Mouse (Mus musculus) heart, embryonic 14.5 days (tissue): ENCODE results near the gene Fggy. TPM values are rescaled to one million over a fixed set of nuclear protein-coding genes. Genes with fewer than 3 reads are reported as not detected.

Experiments
- ATAC-seq: fragments of 200-750 bp; cut with Nextera tagmentation; 2 replicates; pipeline ENCODE4 v1.8.0; 2017; ENCODE audit warnings: low read depth, moderate TSS enrichment; ENCODE audit not compliant: insufficient number of reproducible peaks, insufficient read depth, low FRiP score
- H3K27ac ChIP-seq, 2 experiments: fragments of 200-500 bp in 1 of 2; fragments of 300-500 bp in 1 of 2; sonication (generic) in 1 of 2; replicated peaks in 1 of 2; 2 replicates each; pipeline ENCODE4 v1.5.1; 2012 to 2014; ENCODE audit warnings: low read depth in 2 of 2, low read length in 2 of 2, control low read depth in 1 of 2, mild to moderate bottlenecking in 1 of 2, mixed read lengths in 1 of 2; ENCODE audit not compliant: control insufficient read depth in 1 of 2, insufficient read depth in 1 of 2
- H3K27me3 ChIP-seq: fragments of 300-500 bp; sonication (generic); 2 replicates; pipeline ENCODE4 v1.6.1; 2014; ENCODE audit warnings: mild to moderate bottlenecking, low read length, control low read depth; ENCODE audit not compliant: control insufficient read depth, insufficient read depth
- H3K36me3 ChIP-seq: fragments of 300-500 bp; sonication (generic); 2 replicates; pipeline ENCODE4 v1.6.1; 2014; ENCODE audit warnings: mild to moderate bottlenecking, control low read depth, low read length, mixed read lengths; ENCODE audit not compliant: control insufficient read depth, insufficient read depth
- H3K4me1 ChIP-seq, 2 experiments: fragments of 200-500 bp in 1 of 2; fragments of 300-500 bp in 1 of 2; sonication (generic) in 1 of 2; 2 replicates each; pipeline ENCODE4 v1.6.1; 2012 to 2014; ENCODE audit warnings: low read length in 2 of 2, control low read depth in 1 of 2, mixed read lengths in 1 of 2; ENCODE audit not compliant: control insufficient read depth in 2 of 2, insufficient read depth in 2 of 2
- H3K4me2 ChIP-seq: fragments of 300-500 bp; sonication (generic); 2 replicates; pipeline ENCODE4 v1.6.1; 2014; ENCODE audit warnings: mild to moderate bottlenecking, low read length
- H3K4me3 ChIP-seq, 2 experiments: fragments of 200-500 bp in 1 of 2; fragments of 300-500 bp in 1 of 2; sonication (generic) in 1 of 2; 2 replicates each; pipeline ENCODE4 v1.5.1; 2012 to 2014; ENCODE audit warnings: low read length in 2 of 2, mild to moderate bottlenecking in 2 of 2, control low read depth in 1 of 2, low read depth in 1 of 2, moderate library complexity in 1 of 2; ENCODE audit not compliant: control insufficient read depth in 1 of 2, insufficient read depth in 1 of 2
- H3K9ac ChIP-seq: fragments of 300-500 bp; sonication (generic); 2 replicates; pipeline ENCODE4 v1.6.1; 2014; ENCODE audit warnings: mild to moderate bottlenecking, low read length
- H3K9me3 ChIP-seq: fragments of 300-500 bp; sonication (generic); 2 replicates; pipeline ENCODE4 v1.6.1; 2016; ENCODE audit warnings: low read length, control low read depth; ENCODE audit not compliant: control insufficient read depth
- WGBS: fragments of 180-500 bp; shearing (Covaris S2); extraction: QIAGEN DNeasy Blood & Tissue Kit; methylation state at CpG from one replicate; pipeline ENCODE4 v1.1.7; 2014; 5-methylcytosine and 5-hydroxymethylcytosine counted together
- polyA plus RNA-seq: library from polyadenylated mRNA; unstranded; fragments of >200 nt; fragmentation: Nextera tagmentation; extraction: Ambion mirVana; gene quantifications from 2 replicates; pipeline ENCODE4 v1.2.1, GENCODE M21; 2014

Fggy gene
- polyA plus RNA-seq, 1 experiment from 2014 or later: 4.4 TPM

- no peaks in the 10 kb centered on the region for H3K9me3 ChIP-seq
- no peaks in the 10 kb centered on the region for H3K27me3 ChIP-seq
- no peak overlapping the region for H3K4me2 ChIP-seq
- no peak overlapping the region for H3K4me3 ChIP-seq
- H3K27ac ChIP-seq: no peak overlapping the region
- WGBS: 85% methylated on average over 6 of the region's 6 CpGs
- H3K4me1 ChIP-seq: peaks cover 7% of the 10 kb centered on the region in 2 experiments
- no peaks in the 10 kb centered on the region for H3K36me3 ChIP-seq
- no peak overlapping the region for H3K9ac ChIP-seq
- no peak for ATAC-seq
These were observed 92.7 kb downstream of the Fggy start for GRCm38 (mm10) chr4:95649980-95650379.

GRCm38 (mm10) chr4:95652044-95652443 lies 94.7 kb downstream of the Fggy start:
- Histone ChIP-seq H3K4me1 (peaks cover 7% of the 10 kb centered on the region in 2 experiments), H3K9ac (no peak overlapping the region), H3K27ac (no peak overlapping the region), H3K4me2 (no peak overlapping the region), H3K9me3 (no peaks in the 10 kb centered on the region), H3K36me3 (no peaks in the 10 kb centered on the region), H3K4me3 (no peak overlapping the region), H3K27me3 (no peaks in the 10 kb centered on the region)
- 47% methylated on average over 6 of the region's 6 CpGs for whole genome bisulfite sequencing
- ATAC-seq: no peak

- Histone ChIP-seq H3K36me3 (no peaks in the 10 kb centered on the region), H3K9ac (no peak overlapping the region), H3K27ac (no peak overlapping the region), H3K4me1 (peaks cover 7% of the 10 kb centered on the region in 2 experiments), H3K27me3 (no peaks in the 10 kb centered on the region), H3K9me3 (no peaks in the 10 kb centered on the region), H3K4me2 (no peak overlapping the region), H3K4me3 (no peak overlapping the region)
- WGBS: 59% methylated on average over 3 of the region's 4 CpGs
- ATAC-seq: no peak
These were observed 96.1 kb downstream of the Fggy start for GRCm38 (mm10) chr4:95653296-95653912.

GRCm38 (mm10) chr4:95653913-95654301 lies 96.6 kb downstream of the Fggy start:
- Histone ChIP-seq H3K36me3 (no peaks in the 10 kb centered on the region), H3K27ac (no peak overlapping the region), H3K4me2 (no peak overlapping the region), H3K4me1 (peaks cover 7% of the 10 kb centered on the region in 2 experiments), H3K9ac (no peak overlapping the region), H3K9me3 (no peaks in the 10 kb centered on the region), H3K4me3 (no peak overlapping the region), H3K27me3 (no peaks in the 10 kb centered on the region)
- WGBS: 31% methylated on average over 4 of the region's 4 CpGs
- ATAC-seq: no peak

- Histone ChIP-seq H3K27me3 (no peaks in the 10 kb centered on the region), H3K9me3 (no peaks in the 10 kb centered on the region), H3K27ac (no peak overlapping the region), H3K36me3 (no peaks in the 10 kb centered on the region), H3K9ac (no peak overlapping the region), H3K4me2 (no peak overlapping the region), H3K4me3 (no peak overlapping the region), H3K4me1 (no peaks in the 10 kb centered on the region)
- 26% methylated on average over 3 of the region's 3 CpGs for WGBS
- ATAC-seq: no peak
These were observed 101.7 kb downstream of the Fggy start for GRCm38 (mm10) chr4:95659024-95659423.

- Histone ChIP-seq H3K4me1 (no peaks in the 10 kb centered on the region; a peak in 1 of 4 replicates), H3K27me3 (no peaks in the 10 kb centered on the region), H3K9ac (no peak overlapping the region), H3K4me3 (no peak overlapping the region), H3K36me3 (no peaks in the 10 kb centered on the region), H3K9me3 (no peaks in the 10 kb centered on the region), H3K4me2 (no peak overlapping the region), H3K27ac (no peak overlapping the region)
- WGBS: 70% methylated on average over 4 of the region's 4 CpGs
- no peak for ATAC-seq
These were observed 106.3 kb downstream of the Fggy start for GRCm38 (mm10) chr4:95663596-95663995.

GRCm38 (mm10) chr4:95664327-95664726 lies 107.0 kb downstream of the Fggy start:
- Histone ChIP-seq H3K36me3 (no peaks in the 10 kb centered on the region), H3K27ac (no peak overlapping the region), H3K4me3 (no peak overlapping the region), H3K9ac (no peak overlapping the region), H3K4me2 (no peak overlapping the region), H3K4me1 (no peaks in the 10 kb centered on the region; a peak in 1 of 4 replicates), H3K27me3 (no peaks in the 10 kb centered on the region), H3K9me3 (no peaks in the 10 kb centered on the region)
- ATAC-seq: no peak
- WGBS: 76% methylated on average over 3 of the region's 3 CpGs

- Histone ChIP-seq H3K27ac (no peak overlapping the region), H3K4me1 (no peaks in the 10 kb centered on the region; a peak in 1 of 4 replicates), H3K9ac (no peak overlapping the region), H3K9me3 (no peaks in the 10 kb centered on the region), H3K4me2 (no peak overlapping the region), H3K36me3 (no peaks in the 10 kb centered on the region), H3K27me3 (no peaks in the 10 kb centered on the region), H3K4me3 (no peak overlapping the region)
- ATAC-seq: no peak
- WGBS: 72% methylated on average over 7 of the region's 7 CpGs
These were observed 109.1 kb downstream of the Fggy start for GRCm38 (mm10) chr4:95666284-95666889.
